Mouse (Mus musculus) midbrain, embryonic 16.5 days (tissue): Measurements from ENCODE around the gene Prkce. TPM values are rescaled to one million over a fixed set of nuclear protein-coding genes. Genes with fewer than 3 reads are reported as not detected.

Source experiments
- ATAC-seq: fragments of 200-750 bp; cut with Nextera tagmentation; 2 replicates; pipeline ENCODE4 v1.8.0; 2017; ENCODE audit warnings: moderate TSS enrichment
- H3K27ac ChIP-seq: fragments of 300-500 bp; sonication (generic); 2 replicates; pipeline ENCODE4 v1.5.1; 2014; ENCODE audit warnings: mild to moderate bottlenecking, low read length, mixed read lengths
- H3K27me3 ChIP-seq: fragments of 300-500 bp; sonication (generic); 2 replicates; pipeline ENCODE4 v1.6.1; 2014; ENCODE audit warnings: low read depth, low read length, mixed read lengths; ENCODE audit not compliant: control insufficient read depth, insufficient read depth
- H3K36me3 ChIP-seq: fragments of 300-500 bp; sonication (generic); 2 replicates; pipeline ENCODE4 v1.6.1; 2014; ENCODE audit warnings: mild to moderate bottlenecking, low read length, moderate library complexity, mixed read lengths; ENCODE audit not compliant: control insufficient read depth, insufficient read depth
- H3K4me1 ChIP-seq: fragments of 300-500 bp; sonication (generic); 2 replicates; pipeline ENCODE4 v1.6.1; 2014; ENCODE audit warnings: mild to moderate bottlenecking, low read length, mixed read lengths; ENCODE audit not compliant: control insufficient read depth, insufficient read depth
- H3K4me2 ChIP-seq: fragments of 300-500 bp; sonication (generic); 2 replicates; pipeline ENCODE4 v1.6.1; 2014; ENCODE audit warnings: mild to moderate bottlenecking, low read length, mixed read lengths
- H3K4me3 ChIP-seq: fragments of 300-500 bp; sonication (generic); 2 replicates; pipeline ENCODE4 v1.5.1; 2014; ENCODE audit warnings: low read depth, mild to moderate bottlenecking, low read length, moderate library complexity, mixed read lengths
- H3K9ac ChIP-seq: fragments of 300-500 bp; sonication (generic); 2 replicates; pipeline ENCODE4 v1.6.1; 2014; ENCODE audit warnings: low read depth, low read length, mixed read lengths
- H3K9me3 ChIP-seq: fragments of 300-500 bp; sonication (generic); replicated peaks from 2 replicates; pipeline ENCODE4 v1.6.1; 2014; ENCODE audit warnings: mild to moderate bottlenecking, low read length, mixed read lengths; ENCODE audit not compliant: control insufficient read depth, poor library complexity, severe bottlenecking
- WGBS: fragments of 180-500 bp; shearing (Covaris S2); extraction: QIAGEN DNeasy Blood & Tissue Kit; methylation state at CpG from one replicate; pipeline ENCODE4 v1.1.7; 2014; 5-methylcytosine and 5-hydroxymethylcytosine counted together
- polyA plus RNA-seq: library from polyadenylated mRNA; unstranded; fragments of >200 nt; fragmentation: Nextera tagmentation; extraction: Ambion mirVana; gene quantifications from 2 replicates; pipeline ENCODE4 v1.2.1, GENCODE M21; 2015

Gene Prkce
- polyA plus RNA-seq, 1 experiment from 2014 or later = 41.5 TPM

DNA sequence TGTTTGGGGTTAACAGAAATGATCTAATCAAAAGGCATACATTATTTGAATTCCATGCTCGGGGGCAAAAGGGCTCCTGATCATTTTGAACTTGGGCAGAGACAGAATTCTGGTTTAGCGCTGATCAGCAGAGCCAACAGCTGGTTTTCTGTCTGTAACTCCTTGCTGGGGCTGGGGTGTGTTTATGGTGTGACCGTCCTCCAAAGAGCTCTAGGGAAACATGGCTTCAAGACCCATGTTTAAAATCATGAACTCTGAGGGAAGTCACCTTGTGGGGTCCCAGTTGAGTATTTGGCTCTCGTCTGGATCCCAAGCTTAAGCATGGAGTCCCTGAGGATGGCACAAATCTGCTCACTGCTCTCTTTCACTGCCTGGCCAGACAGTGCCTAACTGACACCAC lies 183.7 kb downstream of the Prkce start:
- Histone ChIP-seq H3K27ac (no peak overlapping the region), H3K4me1 (peaks cover 8% of the 10 kb centered on the region; the same call in 1 of the 2 replicates), H3K4me2 (0 out of 2 replicates have a peak overlapping the region, but pooled peaks have one; percentile 14), H3K36me3 (no peaks in the 10 kb centered on the region), H3K4me3 (no peak overlapping the region), H3K27me3 (no peaks in the 10 kb centered on the region), H3K9me3 (no peaks in the 10 kb centered on the region), H3K9ac (no peak overlapping the region)
- 81% methylated on average over 4 of the region's 4 CpGs for WGBS
- ATAC-seq = no peak

DNA sequence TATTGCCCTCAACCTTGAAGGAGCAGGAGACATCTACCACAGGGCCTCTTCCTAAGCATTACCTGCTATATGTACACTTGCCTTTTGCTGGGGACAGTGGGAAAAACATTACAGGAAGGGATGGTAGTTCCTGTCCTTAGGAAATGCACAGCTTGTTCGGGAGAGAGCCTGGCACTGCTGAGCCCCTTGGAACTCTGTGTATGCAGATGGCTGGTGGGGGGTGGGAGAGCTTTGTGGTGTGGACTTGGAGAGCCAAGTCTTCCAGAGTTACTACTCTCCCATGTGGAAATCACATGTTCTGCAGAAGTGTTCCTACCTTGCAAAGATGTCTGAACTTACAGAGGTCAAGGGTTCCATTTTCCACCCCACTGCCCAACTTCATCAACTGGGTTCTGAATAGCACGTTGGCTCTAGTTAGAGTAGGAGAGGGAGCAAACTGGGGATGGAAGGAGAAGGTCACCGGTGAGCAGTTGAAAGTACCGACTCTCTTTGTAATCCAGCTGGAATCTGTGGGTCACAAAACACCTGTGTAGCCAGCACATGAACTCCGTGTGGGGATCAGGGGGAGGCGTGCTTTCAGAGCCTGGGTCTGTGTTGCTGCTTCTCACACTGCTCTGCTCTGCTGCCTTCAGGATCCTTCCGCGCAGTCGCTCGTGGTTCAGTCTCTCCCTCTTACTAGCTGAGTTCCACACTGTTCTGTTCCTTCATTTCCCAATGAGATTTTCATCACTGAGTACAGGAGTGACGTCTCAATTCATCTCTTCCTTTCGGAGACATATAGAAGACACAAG lies 184.9 kb downstream of the Prkce start:
- Histone ChIP-seq H3K4me3 (no peak overlapping the region), H3K9me3 (no peaks in the 10 kb centered on the region), H3K4me1 (peaks cover 11% of the 10 kb centered on the region), H3K4me2 (no peak overlapping the region), H3K36me3 (no peaks in the 10 kb centered on the region), H3K9ac (no peak overlapping the region), H3K27ac (no peak overlapping the region), H3K27me3 (no peaks in the 10 kb centered on the region)
- WGBS = 86% methylated on average over 12 of the region's 12 CpGs
- ATAC-seq = no peak

DNA sequence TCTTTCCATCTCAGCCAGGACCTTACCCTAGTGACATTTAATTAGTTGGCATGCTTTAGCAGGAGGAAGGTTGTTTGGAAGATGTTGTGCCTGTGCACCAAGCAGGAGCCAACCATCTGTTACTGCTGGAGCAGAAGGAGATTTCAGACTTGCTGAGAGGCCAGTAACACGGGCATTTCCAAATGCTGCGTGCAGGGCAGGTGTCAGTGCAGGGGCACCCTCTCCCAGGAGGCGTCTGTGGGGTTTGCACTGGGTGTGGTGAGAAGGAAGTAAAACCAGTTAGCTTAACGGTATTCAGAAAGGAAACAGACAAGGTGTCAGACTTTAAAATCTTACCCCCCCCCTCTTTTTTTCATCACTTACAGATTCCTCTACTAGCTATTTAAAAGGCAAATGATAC lies 186.1 kb downstream of the Prkce start:
- Histone ChIP-seq H3K9me3 (no peaks in the 10 kb centered on the region), H3K27ac (no peak overlapping the region), H3K36me3 (no peaks in the 10 kb centered on the region), H3K4me3 (no peak overlapping the region), H3K27me3 (no peaks in the 10 kb centered on the region), H3K9ac (no peak overlapping the region), H3K4me2 (no peak overlapping the region), H3K4me1 (peaks cover 14% of the 10 kb centered on the region)
- 65% methylated on average over 4 of the region's 4 CpGs for WGBS
- ATAC-seq = no peak

DNA sequence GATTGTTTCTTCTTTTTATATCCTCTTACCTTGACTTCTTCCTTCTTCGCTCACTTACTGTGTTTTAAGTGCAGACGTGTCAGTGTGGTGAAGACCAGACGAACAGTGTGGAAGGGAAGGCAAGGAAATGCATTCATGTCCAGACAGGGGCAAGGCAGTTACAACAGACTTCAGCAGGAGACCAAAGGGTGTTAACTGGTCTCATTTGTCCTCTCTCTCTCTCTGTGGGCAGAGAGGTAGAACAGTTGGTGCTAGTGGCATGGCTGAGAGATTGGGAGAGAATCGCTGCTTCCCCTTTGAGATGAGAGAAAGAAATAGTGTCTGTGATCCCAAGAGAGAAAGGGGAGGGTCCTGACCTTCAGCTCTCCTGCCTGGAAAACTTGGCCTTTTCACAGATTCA lies 186.5 kb downstream of the Prkce start:
- Histone ChIP-seq H3K4me1 (peaks cover 15% of the 10 kb centered on the region), H3K36me3 (no peaks in the 10 kb centered on the region), H3K4me3 (no peak overlapping the region), H3K27me3 (no peaks in the 10 kb centered on the region), H3K9me3 (no peaks in the 10 kb centered on the region), H3K27ac (no peak overlapping the region), H3K9ac (no peak overlapping the region), H3K4me2 (no peak overlapping the region)
- no peak for ATAC-seq
- WGBS = 85% methylated on average over 4 of the region's 4 CpGs

DNA sequence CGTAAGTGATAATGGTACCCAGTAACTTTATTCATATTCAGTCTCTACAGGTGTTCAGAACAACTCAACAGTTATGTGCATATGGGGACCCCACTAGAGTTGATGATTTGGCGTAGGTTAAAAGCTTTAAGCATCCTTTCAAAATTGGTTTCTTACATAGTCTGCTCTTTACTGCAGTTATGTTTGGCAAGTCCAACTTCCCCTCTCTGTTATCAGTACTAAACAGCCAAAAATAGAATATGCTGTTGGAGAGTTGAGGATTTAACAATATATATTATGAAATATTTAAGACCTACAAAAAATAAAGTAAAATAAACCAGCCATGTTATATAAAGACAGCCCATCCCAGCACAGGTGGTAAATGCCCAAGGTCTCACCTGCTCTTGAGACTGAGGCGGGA lies 187.3 kb downstream of the Prkce start:
- Histone ChIP-seq H3K27me3 (no peaks in the 10 kb centered on the region), H3K36me3 (no peaks in the 10 kb centered on the region), H3K27ac (no peak overlapping the region), H3K9me3 (no peaks in the 10 kb centered on the region), H3K4me1 (peaks cover 15% of the 10 kb centered on the region), H3K4me2 (no peak overlapping the region), H3K4me3 (no peak overlapping the region), H3K9ac (no peak overlapping the region)
- 92% methylated on average over 3 of the region's 3 CpGs for WGBS
- no peak for ATAC-seq

DNA sequence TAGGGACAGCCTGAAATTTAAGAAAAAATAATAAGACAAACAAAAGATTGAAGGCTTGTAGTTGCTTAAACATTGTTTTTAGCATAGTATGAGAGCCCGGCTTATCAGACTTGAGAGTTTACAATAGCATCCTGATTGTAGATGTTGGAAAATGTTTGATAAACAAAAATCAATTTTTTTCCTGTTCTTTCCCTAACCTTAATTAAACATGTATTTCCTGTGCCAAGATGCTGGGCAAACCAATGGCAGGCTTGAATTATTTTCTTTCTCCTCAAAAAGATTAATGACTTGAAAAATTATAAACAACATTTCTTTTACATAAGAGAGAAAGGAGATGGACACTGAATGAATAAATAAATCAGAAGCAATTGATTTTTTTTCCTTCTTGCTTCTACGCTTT lies 187.7 kb downstream of the Prkce start:
- Histone ChIP-seq H3K27me3 (no peaks in the 10 kb centered on the region), H3K4me1 (peaks cover 15% of the 10 kb centered on the region), H3K27ac (no peak overlapping the region), H3K4me3 (no peak overlapping the region), H3K4me2 (no peak overlapping the region), H3K36me3 (no peaks in the 10 kb centered on the region), H3K9me3 (no peaks in the 10 kb centered on the region), H3K9ac (no peak overlapping the region)
- no peak for ATAC-seq
- 81% methylated on average over 2 of the region's 2 CpGs for WGBS

DNA sequence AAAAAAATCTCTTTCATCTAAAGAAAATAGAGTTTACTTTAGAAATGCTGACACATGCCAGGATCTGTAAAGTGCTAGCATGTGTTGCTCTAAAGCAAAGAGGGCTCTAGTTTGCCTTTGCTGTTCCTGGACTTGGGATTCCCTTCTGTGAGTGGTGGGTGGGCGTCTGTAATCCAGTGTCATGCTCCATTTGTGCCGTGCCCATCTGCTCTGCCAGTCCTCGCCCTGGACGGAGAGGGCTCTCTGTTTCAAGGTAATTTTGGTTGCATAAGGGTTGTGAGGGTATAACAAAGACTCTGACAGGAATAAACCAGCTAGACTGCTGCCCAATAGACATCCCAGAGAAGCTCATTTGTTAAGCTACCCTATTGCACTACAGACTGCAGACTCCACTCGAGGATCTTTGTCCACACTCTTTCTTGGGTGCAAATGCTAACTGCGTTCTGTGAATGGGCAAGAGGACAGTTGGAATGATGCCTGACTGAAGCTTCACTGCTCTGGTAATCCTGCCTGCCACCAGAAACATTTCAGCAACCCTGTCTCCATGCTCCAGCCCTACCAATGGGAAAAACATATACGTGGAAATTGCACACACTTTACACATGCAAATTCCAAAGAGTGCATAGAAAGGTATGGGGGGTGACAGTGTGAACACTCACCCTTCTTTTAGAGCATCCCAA lies 188.3 kb downstream of the Prkce start:
- 35% methylated on average over 7 of the region's 7 CpGs for WGBS
- H3K9me3 ChIP-seq = no peaks in the 10 kb centered on the region
- no peak overlapping the region for H3K9ac ChIP-seq
- no peak overlapping the region for H3K4me3 ChIP-seq
- peaks cover 12% of the 10 kb centered on the region for H3K4me1 ChIP-seq
- no peaks in the 10 kb centered on the region for H3K27me3 ChIP-seq
- H3K4me2 ChIP-seq = no peak overlapping the region
- 0 out of 2 replicates have a peak, but pooled peaks have one; percentile 32 for ATAC-seq
- H3K27ac ChIP-seq = no peak overlapping the region
- no peaks in the 10 kb centered on the region for H3K36me3 ChIP-seq

DNA sequence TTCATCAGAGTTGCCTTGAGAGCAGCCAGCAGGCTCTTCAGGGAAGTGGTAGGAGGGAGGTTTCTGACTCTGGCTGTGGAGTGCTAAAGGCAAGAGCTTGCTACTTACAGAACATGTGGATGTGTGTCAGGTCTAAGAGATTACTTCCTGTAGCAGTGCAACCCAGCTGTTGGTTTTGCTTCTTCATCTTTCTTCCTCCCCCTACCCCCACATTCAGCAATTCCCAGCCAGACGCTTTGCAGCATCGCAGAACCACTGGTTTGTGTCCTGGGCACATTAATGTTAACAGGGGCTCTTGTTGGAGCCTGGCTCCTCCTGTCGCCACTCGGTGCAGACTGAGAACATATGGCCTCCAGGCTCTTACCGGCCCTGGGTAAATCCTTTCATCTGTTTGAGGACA lies 190.8 kb downstream of the Prkce start:
- Histone ChIP-seq H3K9ac (no peak overlapping the region), H3K4me3 (no peak overlapping the region), H3K4me2 (no peak overlapping the region), H3K27ac (no peak overlapping the region), H3K4me1 (peaks cover 9% of the 10 kb centered on the region), H3K9me3 (no peaks in the 10 kb centered on the region), H3K36me3 (no peaks in the 10 kb centered on the region), H3K27me3 (no peaks in the 10 kb centered on the region)
- WGBS = 58% methylated on average over 5 of the region's 5 CpGs
- no peak for ATAC-seq

DNA sequence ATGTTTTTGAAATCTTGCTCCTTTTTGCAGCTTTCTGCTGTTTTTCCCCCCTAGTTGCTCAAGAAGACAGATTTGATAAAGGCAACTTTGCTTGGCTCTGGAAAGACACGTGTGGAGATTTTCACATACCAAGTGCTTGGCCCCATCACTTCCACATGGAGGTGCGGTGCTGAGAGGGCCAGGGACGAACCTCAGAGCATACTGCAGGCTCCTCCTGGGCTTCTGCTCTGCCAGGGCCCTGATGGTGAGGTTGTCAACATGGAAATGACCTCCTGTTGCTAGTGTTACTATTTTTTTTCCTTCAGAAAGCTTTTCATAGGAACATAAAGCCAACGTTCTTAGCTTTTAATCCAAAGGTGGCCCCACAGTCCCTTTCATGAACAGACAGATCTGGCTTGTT lies 191.3 kb downstream of the Prkce start:
- Histone ChIP-seq H3K9ac (no peak overlapping the region), H3K4me3 (no peak overlapping the region), H3K4me2 (no peak overlapping the region), H3K4me1 (peaks cover 9% of the 10 kb centered on the region), H3K9me3 (no peaks in the 10 kb centered on the region), H3K27ac (no peak overlapping the region), H3K27me3 (no peaks in the 10 kb centered on the region), H3K36me3 (no peaks in the 10 kb centered on the region)
- 62% methylated on average over 4 of the region's 4 CpGs for WGBS
- ATAC-seq = no peak
